Mouse (Mus musculus): Measurements from ENCODE around the gene Fam45a. TPM values are rescaled to one million over a fixed set of nuclear protein-coding genes. Genes with fewer than 3 reads are reported as not detected.

The Fam45a gene
- 1.1 and 4.1 TPM in 2 replicates for polyA plus RNA-seq (2012; ENCODE audit: low replicate concordance)

DNA sequence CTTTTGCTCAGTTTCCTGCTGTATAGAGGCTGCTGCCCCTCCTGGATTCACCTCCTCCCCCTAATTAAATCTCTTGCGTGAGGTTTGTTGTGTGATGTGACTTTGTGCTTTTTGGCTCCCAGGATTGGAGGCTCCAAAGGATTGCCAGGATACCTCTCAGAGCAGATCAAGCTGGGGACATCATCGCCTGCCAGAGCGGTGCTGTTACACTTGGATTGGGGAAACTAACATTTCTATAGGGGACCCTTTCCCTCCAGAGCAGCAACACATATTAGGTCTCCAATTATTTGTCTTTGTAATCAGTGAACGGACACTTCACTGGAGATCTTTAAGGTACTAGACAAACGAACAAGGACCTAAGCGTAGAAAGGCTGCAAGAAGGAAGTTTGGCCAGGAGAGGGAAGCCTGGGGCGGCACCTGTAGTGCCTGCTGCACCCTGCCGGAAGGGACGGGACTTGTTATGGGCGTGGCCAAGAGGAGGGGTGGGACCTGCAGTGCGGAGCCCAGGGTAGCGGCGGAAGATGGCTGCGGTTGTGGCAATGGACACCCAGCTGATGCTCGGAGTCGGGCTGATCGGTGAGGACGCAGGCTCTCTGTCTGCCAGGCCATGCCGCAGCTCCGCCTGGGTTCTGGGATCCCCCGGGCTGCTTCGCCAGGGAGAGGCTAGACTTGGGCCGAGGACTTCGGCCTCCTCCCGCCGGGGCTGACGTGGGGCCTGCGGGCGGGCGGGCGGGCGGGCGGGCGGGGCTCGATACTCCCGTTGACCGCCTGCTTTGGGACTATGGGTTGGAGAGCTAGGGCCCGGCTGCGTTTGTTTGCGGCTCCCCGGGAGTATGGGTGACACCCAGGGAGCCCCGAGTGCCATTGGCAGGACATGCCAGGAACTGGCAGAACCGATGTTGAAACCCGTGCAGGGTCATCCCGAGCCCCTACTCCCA lies at the start of gene Fam45a:
TSS of gene Fam45a (plus strand) at position 488 of the 938 bp plus-strand sequence.

DNA sequence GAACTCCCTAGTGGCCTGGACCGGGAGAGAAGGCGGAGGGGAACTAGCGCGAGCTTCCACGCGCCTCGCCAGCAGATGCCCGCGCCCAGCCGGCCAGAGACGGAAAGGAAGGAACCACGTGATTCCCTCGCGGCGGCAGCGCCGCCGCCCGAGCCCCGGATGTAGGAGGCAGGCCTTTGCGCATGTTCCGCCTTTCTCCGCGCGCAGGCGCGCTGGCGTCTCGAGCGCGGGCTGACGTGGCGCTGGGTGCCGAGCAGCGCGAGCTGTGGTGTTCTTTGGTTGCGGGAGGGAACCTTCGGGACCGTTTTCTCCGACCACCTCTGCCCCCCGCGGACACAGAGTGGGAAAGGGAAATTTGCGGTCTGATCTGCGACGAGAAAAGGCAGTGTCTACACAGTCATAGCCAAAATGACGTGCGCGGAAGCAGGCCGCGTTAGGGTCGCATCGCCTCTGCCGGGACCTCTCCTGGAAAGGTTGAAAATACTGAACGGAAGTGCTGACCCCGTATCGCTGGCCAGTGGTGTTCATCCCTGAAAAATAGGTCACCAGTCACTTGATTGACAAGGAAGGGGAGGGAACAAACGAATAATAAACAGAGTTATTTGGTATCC lies 20.7 kb upstream of the Fam45a start, which contains the start of gene Eif3a:
TSS of gene Eif3a (minus strand) at position 108 of the 611 bp plus-strand sequence.

DNA sequence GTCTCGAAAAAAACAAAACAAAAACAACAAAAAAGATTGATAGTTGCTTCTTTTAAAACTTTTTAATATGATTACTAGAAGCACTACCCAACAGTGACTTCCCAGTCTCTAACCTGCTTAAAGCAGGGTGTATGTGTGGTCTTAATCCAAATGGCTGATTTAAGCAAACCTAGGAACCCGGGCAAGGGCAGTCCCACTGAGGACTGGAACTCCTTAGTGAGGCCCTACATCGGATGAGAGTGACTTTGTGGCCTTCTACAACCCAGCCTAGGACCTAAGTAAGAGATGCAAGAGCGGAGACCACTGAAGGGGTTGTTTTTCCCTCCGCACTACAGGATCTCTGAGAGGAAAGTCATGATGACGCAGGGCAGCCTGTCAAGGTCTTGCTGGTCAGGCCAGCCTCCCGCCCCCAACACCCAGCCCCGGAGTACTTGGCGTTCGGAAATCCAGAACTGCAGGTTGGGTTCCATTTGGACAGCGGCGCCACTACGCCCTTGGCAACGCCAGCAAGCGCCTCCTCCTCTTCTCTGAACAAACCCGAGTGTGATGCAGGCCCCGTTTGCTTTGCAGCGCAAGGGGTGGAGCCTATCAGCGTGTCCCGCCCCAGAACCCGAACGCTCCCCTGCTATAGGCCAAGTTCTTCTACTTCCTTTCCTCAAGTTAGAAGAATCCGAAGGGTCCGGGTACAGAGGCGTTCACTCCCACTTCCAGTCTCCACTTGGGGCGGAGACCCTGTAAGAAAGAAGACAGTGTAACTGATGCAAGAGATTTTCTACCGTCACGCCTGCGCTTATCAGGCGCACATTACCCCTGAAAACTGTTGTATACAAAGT lies 49.7 kb downstream of the Fam45a start, which contains the start of gene Sfxn4:
TSS of gene Sfxn4 (minus strand) at position 612 of the 833 bp plus-strand sequence.

DNA sequence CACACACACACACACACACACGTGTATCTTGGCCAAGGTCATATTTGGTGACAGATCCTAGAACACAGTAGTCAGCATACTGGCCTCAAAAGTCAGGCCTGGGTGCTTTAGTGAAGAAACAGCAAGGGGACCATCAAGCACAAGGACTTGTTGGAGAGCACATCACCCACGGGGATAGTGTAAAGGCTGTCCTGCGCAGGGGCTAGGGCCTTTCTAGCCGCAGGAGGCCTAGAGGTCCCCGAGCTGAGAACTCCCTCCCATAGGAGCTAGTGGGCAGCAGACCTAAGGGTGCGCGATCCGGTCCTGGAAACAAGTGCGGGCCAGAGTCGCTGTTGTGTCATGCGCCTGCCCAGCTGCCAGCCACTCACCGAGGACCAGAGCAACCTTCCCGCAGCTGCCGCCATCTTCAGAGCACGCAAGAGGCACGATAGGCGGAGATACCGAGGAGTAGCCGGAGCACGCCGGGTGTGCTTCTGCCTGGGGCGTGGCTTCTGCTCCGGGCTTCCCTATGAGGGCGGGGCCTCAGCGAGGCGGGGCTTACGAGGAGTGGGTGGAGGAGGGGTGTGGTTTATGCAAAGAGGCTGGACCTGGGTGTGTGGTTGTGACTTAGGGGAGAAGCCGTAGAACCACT lies 62.8 kb downstream of the Fam45a start, which contains the start of gene Prdx3:
TSS of gene Prdx3 (minus strand) at position 493 of the 631 bp plus-strand sequence.

Other genes starting within 250 kb of the Fam45a start
- gene Cacul1, start 230.6 kb upstream of the Fam45a start, polyA plus RNA-seq (2012; ENCODE audit: low replicate concordance) = 27.4 and 45.2 TPM in 2 replicates
- gene Nanos1, start 55.6 kb upstream of the Fam45a start, polyA plus RNA-seq (2012; ENCODE audit: low replicate concordance) = 6.7 and 11.5 TPM in 2 replicates
- gene Eif3a, start 20.9 kb upstream of the Fam45a start, polyA plus RNA-seq (2012; ENCODE audit: low replicate concordance) = 20.2 and 78.4 TPM in 2 replicates
- 0.11 TPM in 1 of 2 replicates, not detected in the other for gene Sfxn4, start 49.9 kb downstream of the Fam45a start, polyA plus RNA-seq (2012; ENCODE audit: low replicate concordance)
- gene Prdx3, start 63.0 kb downstream of the Fam45a start, polyA plus RNA-seq (2012; ENCODE audit: low replicate concordance) = 14.3 and 21.4 TPM in 2 replicates
- gene Grk5, start 78.2 kb downstream of the Fam45a start, polyA plus RNA-seq (2012; ENCODE audit: low replicate concordance) = 1.2 TPM in 2 replicates